Mouse (Mus musculus) liver, embryonic 14.5 days (tissue): ENCODE results near the gene Pgpep1l.

Source experiments
- CTCF ChIP-seq: IDR thresholded peaks from 2 replicates; pipeline ENCODE4 v1.5.1; 2016; ENCODE audit warnings: antibody characterized with exemption, low read depth, control low read depth
- EP300 ChIP-seq: IDR thresholded peaks from 2 replicates; pipeline ENCODE4 v1.6.1; 2016; ENCODE audit warnings: antibody characterized with exemption, low read depth

DNA sequence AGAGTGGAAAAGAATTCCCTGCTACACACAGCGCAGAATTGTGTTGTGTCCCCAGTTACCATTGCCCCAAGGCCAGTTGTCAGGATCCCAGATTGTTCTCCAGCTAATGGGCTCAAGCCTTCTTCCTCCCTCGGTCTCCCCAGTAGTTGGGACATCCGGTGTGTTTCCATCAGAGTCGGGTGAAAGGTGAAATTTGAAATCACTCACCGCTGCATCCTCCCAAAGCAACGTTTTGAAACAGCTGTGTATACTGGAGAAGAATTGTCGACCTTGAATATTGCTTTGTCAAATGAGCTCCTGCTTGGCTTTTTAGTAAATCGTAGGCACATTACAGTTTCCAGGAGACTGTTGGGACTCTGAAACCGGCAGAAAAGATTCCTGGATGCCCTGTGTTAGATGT is 10.9 kb upstream of the Pgpep1l start:
- no peak for TF ChIP-seq CTCF
- TF ChIP-seq EP300, result no peak
